Mouse (Mus musculus): ENCODE results near the gene Upk3bl.
"Not testable (repeated sequence)": the region's sequence is repeated elsewhere in the genome, so short reads cannot be mapped to it uniquely, and the experiment has no call there.

The Upk3bl gene

DNA sequence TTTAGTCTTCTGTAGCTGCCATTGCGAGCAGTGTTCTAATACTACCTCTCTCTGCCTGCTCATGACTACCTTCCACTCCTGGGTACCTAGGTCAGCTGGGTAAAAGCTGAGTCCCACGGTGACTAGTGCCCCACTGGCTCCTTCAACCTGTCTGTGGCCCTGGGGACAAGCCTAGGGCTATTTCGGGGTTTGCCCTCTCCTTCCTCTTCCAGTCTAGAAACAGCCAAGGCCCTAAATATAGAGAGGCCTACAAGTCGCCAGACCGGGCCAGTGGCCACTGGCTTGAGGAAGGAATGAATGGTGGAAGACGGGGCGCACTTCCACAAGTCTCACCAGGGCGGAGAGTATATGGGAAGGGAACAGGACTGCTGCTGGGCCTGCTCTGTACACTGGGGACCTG, 32.0 kb downstream of the Upk3bl start:
- DNase-seq (ENCODE audit: low spot score): no peak

DNA sequence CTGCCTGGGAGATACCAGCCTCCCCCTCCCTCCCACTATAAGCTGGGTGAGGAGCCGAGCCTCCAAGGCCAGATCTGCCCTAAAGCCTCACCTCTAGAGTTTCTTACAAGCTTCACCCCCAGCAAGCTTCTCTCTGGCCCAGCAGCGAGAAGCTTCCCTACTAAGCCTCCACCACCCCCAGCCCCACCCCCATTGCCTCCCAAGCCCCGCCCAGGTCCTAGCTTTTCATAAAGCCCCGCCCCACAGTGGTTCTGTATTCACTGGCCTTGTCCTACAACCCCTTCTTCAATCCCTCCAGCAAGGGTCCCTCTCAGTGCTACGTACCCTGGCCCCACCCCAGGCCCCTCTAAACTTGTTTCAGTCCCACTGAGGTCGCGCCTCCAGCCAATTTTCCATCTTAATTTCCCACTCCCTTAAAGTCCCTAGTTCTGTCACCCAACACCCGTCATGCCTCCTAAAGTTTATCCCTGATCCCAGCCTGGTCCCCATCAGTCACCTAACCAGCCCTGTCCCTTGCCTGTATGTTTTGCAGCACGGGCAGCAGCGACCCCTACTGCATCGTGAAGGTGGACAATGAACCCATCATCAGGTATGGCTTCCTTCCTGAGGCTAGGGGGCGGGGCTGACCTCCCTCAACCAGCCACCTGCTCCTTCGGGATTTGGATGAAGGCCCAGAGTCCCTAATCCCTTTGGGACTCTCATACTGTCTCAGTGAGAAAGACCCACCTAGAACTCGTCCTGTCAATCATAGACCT, 34.7 kb downstream of the Upk3bl start:
- DNase-seq (ENCODE audit: low spot score): no peak

DNA sequence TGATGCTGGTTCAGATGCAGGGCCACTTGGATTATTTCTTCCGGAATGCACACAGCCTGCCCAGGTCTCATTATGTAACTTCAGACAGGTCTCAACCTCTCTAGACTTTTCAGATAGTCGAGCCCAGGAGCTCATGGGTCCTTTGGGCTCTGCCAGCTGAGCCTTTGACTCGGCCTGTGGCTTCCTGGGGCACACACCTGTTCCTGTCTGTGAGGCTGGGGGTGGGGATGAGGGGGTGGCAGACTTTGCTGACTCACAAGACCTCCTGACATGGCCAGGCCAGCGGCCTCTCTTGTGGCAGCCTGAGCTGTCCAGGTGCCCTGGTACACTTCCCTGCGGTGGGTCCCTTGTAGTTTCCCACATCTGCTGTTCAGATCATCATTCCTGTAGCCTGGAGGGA, 37.6 kb downstream of the Upk3bl start:
- no peak for DNase-seq (ENCODE audit: low spot score)

DNA sequence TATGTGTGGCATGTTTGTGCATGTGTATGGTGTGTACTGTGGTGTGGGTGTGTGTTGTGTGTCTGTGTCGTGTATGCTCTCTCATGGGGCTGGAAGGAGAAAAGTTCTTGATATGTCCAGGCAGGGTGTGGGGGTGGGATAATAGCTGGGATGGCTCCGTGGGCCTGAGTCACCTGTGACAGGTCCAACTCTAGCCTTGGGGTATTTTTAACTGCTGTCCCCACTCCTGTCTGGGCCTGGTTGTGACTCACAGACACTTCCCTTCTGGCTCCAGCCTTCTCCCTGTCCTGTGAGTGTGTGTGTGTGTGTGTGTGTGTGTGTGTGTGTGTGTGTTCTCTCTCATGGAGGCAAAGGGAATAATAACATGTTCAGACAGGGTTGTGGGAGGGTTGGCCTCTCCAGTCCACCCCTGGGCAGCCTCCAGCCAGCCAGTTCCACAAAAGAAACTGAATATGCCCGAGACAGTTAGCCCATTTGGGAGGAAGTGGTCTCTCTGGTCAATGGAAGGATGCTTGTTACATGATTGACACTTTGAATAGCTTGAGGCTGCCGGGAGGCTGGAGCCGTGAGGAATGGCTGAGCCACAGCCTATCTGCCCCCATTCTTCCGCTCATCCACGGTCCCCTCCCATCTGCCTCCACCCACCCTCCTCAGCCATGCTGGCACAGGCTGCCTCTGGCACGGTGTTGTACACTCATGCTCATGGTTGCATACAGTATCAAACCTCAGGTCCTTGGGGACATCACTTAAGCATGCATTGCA, 40.1 kb downstream of the Upk3bl start:
- DNase-seq (ENCODE audit: low spot score): peak; percentile 37

DNA sequence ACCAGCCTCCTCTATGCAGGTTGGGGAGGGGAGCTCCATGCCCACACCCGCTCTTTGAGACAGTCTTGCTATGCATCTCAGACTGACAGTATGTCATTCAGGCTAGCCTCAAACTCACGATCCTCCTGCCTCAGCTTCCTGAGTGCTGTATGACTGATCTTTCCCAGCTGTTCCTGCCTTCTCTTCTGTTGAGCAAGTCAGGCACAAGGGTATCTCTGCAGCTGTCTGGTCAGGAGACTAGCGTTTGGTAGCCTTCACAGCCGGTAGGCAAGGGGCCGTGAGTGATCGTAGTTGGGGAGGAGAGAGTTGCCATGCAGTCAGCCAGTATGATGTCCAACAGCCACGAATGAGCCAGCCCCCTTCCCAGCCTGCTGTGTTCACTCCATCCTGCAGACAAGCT, 40.8 kb downstream of the Upk3bl start:
- no peak for DNase-seq (ENCODE audit: low spot score)

DNA sequence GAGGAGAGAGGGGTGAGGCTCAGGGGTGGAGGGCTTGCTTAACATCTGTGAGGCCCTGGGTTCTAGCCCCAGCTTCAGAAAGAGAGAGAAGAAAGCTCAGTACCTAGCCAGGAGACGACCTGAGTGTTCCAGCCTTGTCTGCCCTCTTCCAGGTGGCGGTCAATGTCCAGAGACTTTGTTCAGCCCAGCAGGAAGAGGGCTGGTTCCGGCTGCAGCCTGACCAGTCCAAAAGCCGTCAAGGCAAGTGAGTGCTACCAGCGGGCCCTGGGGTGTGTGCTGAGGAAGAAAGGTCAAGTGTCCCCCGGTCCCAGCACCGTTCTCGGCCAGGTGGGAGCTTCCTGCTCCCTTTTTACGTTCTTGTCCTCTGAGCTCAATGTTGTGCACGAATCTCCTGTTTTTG, 44.2 kb downstream of the Upk3bl start:
- no peak for DNase-seq (ENCODE audit: low spot score)

DNA sequence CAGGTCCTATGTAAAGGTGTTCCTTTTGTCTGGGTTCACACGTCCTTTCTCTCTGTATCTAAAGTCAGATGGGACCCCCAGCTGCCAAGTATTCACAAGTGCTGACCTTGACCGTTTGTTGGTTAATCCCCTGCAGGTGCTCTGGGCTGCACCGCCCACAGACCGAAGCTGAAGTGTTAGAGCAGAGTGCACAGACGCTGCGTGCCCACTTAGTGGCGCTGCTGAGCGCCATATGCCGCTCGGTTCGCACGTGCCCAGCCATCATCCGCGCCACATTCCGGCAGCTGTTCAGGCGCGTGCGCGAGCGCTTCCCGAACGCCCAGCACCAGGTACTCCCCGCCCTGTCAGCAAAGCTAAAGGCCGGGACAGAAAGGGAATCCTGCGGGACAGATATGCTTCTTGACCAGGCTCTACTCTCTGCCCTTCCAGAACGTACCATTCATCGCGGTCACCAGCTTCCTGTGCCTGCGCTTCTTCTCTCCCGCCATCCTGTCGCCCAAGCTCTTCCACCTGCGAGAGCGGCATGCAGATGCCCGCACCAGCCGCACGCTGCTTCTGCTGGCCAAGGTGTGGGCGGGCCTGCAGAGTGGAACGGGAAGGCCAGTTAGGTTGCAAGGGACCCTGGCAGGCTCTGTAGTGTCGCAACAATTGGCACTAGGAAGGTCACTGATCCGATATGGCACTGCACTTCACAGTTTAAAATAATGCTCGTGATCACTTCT, 48.0 kb downstream of the Upk3bl start:
- DNase-seq (ENCODE audit: low spot score): peak; percentile 72

DNA sequence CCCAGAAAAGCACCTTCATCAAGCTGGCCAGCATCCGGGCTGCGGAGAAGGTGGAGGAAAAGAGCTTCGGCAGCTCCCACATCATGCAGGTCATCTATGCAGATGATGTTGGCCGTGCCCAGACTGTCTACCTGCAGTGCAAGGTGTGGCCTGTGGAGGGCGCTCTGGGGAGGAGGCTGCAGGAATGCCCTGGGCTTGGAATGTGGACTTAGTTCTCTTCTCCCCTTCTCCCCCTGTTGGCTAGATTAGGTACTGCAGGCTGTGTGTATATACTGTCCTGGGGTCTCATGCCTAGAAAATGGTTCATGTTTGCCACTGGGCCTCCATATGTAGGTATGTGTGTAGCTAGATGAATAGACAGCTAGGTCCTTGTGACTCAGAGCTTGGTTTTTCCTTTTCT, 50.2 kb downstream of the Upk3bl start:
- peak; percentile 18 for DNase-seq (ENCODE audit: low spot score)

DNA sequence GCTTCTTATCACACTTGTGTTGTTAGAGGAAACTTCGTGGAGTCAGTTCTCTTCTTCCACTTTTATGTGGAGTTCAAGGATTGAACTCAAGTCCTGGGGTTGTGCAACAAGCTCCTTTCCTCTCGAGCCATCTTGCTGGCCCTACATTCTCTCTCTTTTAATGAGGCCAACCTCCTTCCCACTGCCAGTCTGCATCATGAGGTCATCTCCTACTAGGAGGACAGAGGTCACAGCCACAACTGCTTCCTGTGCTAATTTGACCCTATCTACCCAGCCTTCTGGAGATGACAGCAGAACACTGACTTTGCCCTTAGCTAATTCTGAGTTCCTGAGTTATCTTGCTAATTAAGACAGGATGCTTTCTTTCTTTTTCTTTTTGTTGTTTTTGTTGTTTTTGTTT, 54.2 kb downstream of the Upk3bl start:
- no peak for DNase-seq (ENCODE audit: low spot score)

DNA sequence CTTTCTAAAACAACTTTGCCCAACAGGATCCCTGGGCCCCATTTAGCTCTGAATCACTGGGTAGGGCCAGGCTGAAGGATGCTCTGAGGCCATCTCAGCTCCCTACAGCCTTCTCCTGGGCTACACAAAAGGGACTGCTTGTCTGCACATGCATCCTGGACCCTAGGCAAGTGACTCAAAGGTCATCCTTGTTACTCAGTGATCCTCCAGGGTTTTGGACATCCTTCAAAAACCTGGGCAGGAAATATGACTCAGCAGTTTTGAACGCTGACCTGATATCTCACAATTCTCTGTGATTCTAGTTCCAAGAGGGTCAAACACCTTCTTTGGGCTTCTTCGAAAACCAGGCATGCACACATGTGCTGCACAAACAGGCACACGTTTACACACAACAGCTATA, 54.8 kb downstream of the Upk3bl start:
- DNase-seq (ENCODE audit: low spot score): peak; percentile 18

DNA sequence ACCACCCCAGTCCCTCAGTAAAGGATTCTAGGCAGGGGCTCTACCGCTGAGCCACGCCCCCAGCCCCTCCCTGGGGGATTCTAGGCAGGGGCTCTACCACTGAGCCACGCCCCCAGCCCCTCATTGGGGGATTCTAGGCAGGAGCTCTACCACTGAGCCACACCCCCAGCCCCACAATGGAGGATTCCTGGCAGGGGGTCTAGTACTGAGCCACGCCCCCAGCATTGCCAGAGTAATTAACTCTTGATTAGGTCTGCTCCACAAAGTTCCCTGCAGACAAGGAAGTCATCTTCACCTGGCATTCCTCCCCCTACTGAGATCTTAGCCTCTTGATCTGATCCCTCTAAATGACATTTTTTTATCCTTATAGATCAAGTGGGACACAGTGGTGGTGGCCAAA, 59.3 kb downstream of the Upk3bl start:
- not testable (repeated sequence) for DNase-seq (ENCODE audit: low spot score)

Data from urinary bladder, postnatal 14 days (tissue).